ENCODE assay signal across 18 mouse cellular contexts in the genomic region with DNA sequence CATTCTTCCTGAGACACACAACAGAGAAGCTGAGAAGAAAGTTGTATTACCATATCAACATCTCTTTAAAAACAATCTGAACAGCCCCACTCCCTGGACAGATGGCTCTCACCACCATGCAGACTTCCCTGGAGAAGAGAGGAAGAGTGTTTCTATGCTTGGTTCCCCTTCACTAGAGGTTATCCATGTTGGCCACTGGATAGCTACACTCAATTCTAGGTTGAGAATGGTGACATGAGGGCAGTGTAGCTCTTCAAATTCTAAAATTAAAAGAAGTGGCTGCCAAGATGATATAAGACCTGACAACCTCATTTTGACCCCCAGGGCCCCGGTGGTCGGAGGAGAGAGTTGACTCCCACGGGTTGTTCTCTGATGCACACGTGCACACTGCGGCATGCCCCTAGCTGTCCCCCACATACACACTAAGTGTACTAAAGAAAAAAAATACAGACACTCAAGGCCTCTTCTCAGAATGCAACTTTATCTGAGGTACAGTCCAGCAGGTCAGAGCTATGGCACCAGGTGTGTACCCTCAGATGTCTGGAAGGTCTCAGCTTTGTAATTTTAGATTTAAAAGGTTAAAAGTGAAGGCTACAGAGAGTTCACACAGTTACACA.
"Had no signal": no experiment of that assay in that cellular context is flagged by ENCODE, and none has a peak within 500 bp of the region (broad histone marks: within the 10 kb centered on the region; RNA-seq: fewer than 3 reads in every experiment).

No protein-coding gene starts in this region.

- H3K9ac ChIP-seq: lung, embryonic 14.5 days; midbrain, embryonic 13.5 days; neural tube, embryonic 13.5 days; neural tube, embryonic 15.5 days had no signal

- H3K4me2 ChIP-seq: lung, embryonic 14.5 days; midbrain, embryonic 13.5 days; neural tube, embryonic 13.5 days; neural tube, embryonic 15.5 days had no signal

- H3K9me3 ChIP-seq: midbrain, embryonic 10.5 days; midbrain, embryonic 13.5 days; neural tube, embryonic 13.5 days; neural tube, embryonic 15.5 days had no signal

- H3K27ac ChIP-seq: midbrain, embryonic 10.5 days; midbrain, embryonic 13.5 days; neural tube, embryonic 13.5 days; neural tube, embryonic 15.5 days had no signal

- DNase-seq: lung, adult 18-20 months; lung, embryonic 14.5 days; lung, postnatal 10 days; lung, postnatal 4 days; retina, postnatal 1 day; right cerebral cortex, adult 18-20 months; right cerebral cortex, postnatal 25 days; right cerebral cortex, postnatal 4 days; spleen, adult 18-20 months; thymus, adult 18-20 months; thymus, postnatal 14 days; thymus, postnatal 36 days had no signal

- H3K27me3 ChIP-seq: midbrain, embryonic 13.5 days; neural tube, embryonic 13.5 days; neural tube, embryonic 15.5 days had no signal

- H3K4me1 ChIP-seq: midbrain, embryonic 10.5 days; midbrain, embryonic 13.5 days; neural tube, embryonic 13.5 days; neural tube, embryonic 15.5 days had no signal

- H3K4me3 ChIP-seq: midbrain, embryonic 10.5 days; midbrain, embryonic 13.5 days; myocyte; neural tube, embryonic 13.5 days; neural tube, embryonic 15.5 days had no signal

- ATAC-seq: midbrain, embryonic 13.5 days; midbrain, embryonic 16.5 days had no signal

- H3K36me3 ChIP-seq: midbrain, embryonic 10.5 days; midbrain, embryonic 13.5 days; neural tube, embryonic 13.5 days; neural tube, embryonic 15.5 days had no signal
